Mouse (Mus musculus): ENCODE measurements around the gene Sbds. TPM values are rescaled to one million over a fixed set of nuclear protein-coding genes. Genes with fewer than 3 reads are reported as not detected.

The Sbds gene
- total RNA-seq, 2 experiments from 2014 or later = 32.7 to 71.3 TPM

- no peak for ATAC-seq (replicated peaks; ENCODE audit: low FRiP score, poor library complexity, severe bottlenecking)
These were observed 2.0 kb upstream of the Sbds start for GRCm38 (mm10) chr5:130257303-130257702.

- ATAC-seq (replicated peaks; ENCODE audit: low FRiP score, poor library complexity, severe bottlenecking) = peak; percentile 91
These were observed 1.4 kb upstream of the Sbds start for GRCm38 (mm10) chr5:130256678-130257271.

- ATAC-seq (replicated peaks; ENCODE audit: low FRiP score, poor library complexity, severe bottlenecking) = peak; percentile 5
These were observed 632 bp upstream of the Sbds start for GRCm38 (mm10) chr5:130255799-130256525.

GRCm38 (mm10) chr5:130254164-130255016 is 940 bp downstream of the Sbds start:
- ATAC-seq (replicated peaks; ENCODE audit: low FRiP score, poor library complexity, severe bottlenecking) = no peak; the same call in 1 of the 2 replicates

DNA sequence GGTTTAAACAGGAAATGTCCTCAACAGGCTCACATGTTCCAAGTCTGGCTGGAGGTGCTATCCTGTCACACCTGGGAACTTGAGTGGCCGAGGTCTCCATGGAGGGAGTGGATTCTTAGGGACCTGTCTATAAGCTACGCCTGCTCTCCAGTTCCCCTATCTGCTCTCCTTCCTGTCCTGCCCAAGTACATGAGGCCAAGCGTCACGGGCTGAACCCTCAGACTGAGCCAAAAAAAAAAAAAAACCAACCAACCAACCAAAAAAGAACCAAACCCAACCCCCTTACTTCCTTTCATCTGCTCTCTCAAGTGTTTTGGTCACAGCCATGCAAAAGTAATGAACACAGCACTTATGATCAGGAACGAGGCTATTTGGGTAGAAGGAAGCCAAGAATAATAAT is 7.5 kb downstream of the Sbds start:
- ATAC-seq (replicated peaks; ENCODE audit: low FRiP score, poor library complexity, severe bottlenecking) = no peak

- no peak for ATAC-seq (replicated peaks; ENCODE audit: low FRiP score, poor library complexity, severe bottlenecking)
These were observed 13.9 kb downstream of the Sbds start for GRCm38 (mm10) chr5:130241426-130241825.

DNA sequence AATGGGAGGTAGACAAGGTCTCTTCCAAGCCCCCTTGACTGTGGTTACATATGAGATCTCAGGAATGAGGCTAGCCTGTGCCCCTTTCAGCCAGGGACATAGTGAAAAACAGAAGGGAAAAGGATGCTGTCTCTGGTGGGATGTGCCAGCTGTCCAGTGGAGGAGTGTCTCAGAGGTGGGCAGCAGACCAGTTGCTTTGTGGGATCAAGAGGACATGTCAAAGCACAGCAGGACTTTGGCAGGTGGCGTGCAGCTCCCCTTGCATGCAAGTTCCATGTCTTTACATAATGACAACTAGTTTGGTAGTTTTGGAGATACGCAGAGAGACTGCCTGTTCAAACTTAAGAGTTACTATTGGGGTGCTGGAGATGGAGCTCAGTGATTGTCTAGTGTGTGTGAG is 15.5 kb downstream of the Sbds start:
- ATAC-seq (replicated peaks; ENCODE audit: low FRiP score, poor library complexity, severe bottlenecking) = no peak

GRCm38 (mm10) chr5:130239236-130239635 is 16.1 kb downstream of the Sbds start:
- no peak for ATAC-seq (replicated peaks; ENCODE audit: low FRiP score, poor library complexity, severe bottlenecking)

- ATAC-seq (replicated peaks; ENCODE audit: low FRiP score, poor library complexity, severe bottlenecking) = no peak
These were observed 19.0 kb downstream of the Sbds start for GRCm38 (mm10) chr5:130236302-130236701.

DNA sequence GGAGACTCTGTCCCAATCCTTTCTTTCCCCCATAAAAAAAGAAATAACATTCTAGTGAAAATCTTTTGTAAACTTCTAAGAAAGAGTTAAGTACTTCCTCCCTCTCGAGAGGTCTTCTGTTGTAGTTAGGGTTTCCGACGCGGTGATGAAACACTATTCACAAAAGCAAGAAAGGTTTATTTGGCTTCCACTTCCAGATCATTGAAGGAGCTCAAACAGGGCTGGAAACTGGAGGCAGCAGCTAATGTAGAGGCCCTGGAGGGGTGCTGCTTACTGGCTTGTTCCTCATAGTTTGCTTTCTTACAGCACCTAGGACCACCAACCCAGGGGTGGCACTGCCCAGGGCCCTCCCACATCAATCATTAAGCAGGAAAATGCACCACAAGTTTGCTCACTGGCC is 27.2 kb downstream of the Sbds start:
- no peak for ATAC-seq (replicated peaks; ENCODE audit: low FRiP score, poor library complexity, severe bottlenecking)

- no peak for ATAC-seq (replicated peaks; ENCODE audit: low FRiP score, poor library complexity, severe bottlenecking)
These were observed 28.5 kb downstream of the Sbds start for GRCm38 (mm10) chr5:130226790-130227189.

DNA sequence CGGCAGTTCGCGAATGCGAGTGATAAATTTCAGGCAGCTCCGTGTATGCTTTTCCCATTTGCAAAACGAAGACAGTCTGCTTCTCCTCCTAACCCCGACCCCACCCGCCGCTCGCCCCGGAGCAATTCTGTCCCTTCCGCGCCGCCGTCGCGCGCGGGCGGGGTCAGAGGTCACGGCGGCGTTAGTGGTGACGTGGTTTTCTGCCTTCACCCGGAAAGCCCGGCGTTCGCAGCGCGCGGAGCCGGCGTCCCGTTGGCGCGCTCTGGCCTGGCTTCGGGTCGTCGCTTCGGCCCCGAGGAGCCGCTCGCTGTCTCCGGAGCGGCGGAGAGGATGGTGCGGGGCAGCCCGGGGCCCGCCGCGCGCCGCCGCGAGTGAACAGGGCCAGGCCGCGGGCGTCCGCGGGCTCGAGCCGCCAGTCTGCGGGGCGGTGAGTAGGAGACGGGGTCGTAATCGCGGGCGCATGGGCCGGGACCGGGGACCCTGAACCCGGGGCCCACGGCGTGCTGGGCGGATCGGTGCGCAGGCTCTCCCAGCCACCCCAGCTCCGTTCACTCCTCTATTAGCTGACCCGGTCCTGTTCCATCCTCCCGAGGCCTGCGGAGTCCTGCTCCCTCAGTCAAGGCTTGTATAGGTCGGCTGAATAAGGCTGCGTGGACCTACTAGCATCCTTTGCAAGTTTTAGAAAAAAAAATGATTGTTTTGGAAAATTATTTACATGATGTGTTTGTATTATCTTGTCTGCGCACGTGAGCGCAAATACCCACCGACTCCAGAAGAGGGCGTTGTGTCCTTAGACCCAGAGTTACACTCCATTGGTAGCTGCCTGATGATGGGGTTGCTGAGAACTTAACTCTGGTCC is 33.0 kb downstream of the Sbds start:
- peak; percentile 91 for ATAC-seq (replicated peaks; ENCODE audit: low FRiP score, poor library complexity, severe bottlenecking)

GRCm38 (mm10) chr5:130221760-130222145 is 33.6 kb downstream of the Sbds start:
- ATAC-seq (replicated peaks; ENCODE audit: low FRiP score, poor library complexity, severe bottlenecking) = peak; percentile 42

GRCm38 (mm10) chr5:130221316-130221715 is 34.0 kb downstream of the Sbds start:
- no peak for ATAC-seq (replicated peaks; ENCODE audit: low FRiP score, poor library complexity, severe bottlenecking)

DNA sequence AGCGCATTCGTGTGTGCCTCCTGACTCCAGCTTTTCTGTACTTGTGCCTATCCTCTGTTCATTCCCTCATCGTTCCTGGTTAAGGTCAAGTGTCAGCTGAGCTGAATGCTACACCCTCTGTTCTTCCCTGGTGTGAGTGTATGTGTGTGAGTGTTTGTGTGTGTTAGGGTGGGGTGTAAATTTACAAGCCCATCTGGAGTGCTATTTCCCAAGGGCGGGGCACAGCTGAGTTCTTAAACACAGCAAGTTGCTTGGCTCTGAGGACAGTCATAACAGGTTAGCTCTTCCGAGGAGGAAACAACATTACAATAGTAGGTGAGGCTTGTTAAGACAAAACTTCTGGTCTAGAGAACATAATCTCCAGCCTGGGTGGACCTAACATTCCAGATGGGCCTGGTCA is 37.0 kb downstream of the Sbds start:
- ATAC-seq (replicated peaks; ENCODE audit: low FRiP score, poor library complexity, severe bottlenecking) = no peak

DNA sequence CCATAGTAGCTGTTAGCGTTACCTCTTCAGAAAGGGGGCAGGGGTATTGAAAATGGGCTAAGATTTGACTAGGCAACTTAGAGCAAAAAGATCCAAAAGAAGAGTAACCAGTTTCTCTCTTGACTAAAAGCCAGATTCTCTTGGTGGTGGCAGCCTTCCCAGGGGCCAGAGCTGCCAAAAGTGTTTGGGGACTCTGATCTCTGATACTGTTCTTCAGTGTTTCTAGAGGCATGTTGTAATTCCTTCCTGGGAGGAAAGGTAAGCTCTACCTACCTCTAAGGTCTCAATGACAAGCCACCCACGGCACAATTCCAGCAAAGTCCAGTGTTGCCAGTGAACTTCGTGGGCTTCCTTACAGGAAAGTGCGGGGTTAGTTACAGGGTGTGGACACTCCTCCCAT is 37.9 kb downstream of the Sbds start:
- no peak for ATAC-seq (replicated peaks; ENCODE audit: low FRiP score, poor library complexity, severe bottlenecking)

DNA sequence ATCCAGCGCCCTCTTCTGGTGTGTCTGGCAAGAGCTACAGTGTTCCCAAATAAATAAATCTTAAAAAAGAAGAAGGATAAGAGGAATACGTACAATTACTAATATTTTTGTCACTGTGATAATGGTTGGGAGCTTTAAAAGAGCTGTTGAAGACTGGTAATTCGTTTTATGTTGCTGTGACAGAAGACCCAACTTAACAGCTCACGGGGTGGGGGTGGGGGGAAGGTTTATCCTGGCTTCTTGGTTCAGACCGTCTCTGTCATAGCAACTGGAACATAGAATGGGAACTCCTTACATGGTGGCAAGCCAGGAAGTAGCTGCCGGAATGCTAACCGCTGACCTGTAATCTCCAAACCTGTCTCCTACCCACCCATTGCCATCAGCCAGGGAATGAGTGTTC is 38.5 kb downstream of the Sbds start, which contains the start of gene Tmem248:
Gene Tmem248, plus strand, starts transcription at position 301 of the 400 bp plus-strand sequence.
- ATAC-seq (replicated peaks; ENCODE audit: low FRiP score, poor library complexity, severe bottlenecking) = no peak

GRCm38 (mm10) chr5:130212956-130213355 is 42.4 kb downstream of the Sbds start:
- ATAC-seq (replicated peaks; ENCODE audit: low FRiP score, poor library complexity, severe bottlenecking) = no peak

GRCm38 (mm10) chr5:130207299-130207698 is 48.0 kb downstream of the Sbds start:
- no peak for ATAC-seq (replicated peaks; ENCODE audit: low FRiP score, poor library complexity, severe bottlenecking)
